Mouse (Mus musculus) thymus, adult 2 months (tissue): ENCODE data around the gene 1700029I15Rik.

Source experiments
- CTCF ChIP-seq: fragments of 200-500 bp; IDR thresholded peaks from 2 replicates; pipeline ENCODE4 v1.5.1; 2012; ENCODE audit warnings: mild to moderate bottlenecking, control low read depth, low read length, moderate library complexity, borderline replicate concordance; ENCODE audit not compliant: control insufficient read depth, poor library complexity, insufficient read depth; ENCODE audit errors: extremely low read depth
- POLR2A ChIP-seq: fragments of 200-500 bp; IDR thresholded peaks from 2 replicates; pipeline ENCODE4 v1.6.1; 2012; ENCODE audit warnings: mild to moderate bottlenecking, low read length, control low read depth, moderate library complexity; ENCODE audit not compliant: control insufficient read depth, poor library complexity, insufficient read depth; ENCODE audit errors: extremely low read depth

- TF ChIP-seq CTCF (no peak), POLR2A (no peak)
Observed at GRCm38 (mm10) chr2:92347191-92347590, 35.1 kb upstream of the 1700029I15Rik start.
